Mouse (Mus musculus) midbrain, embryonic 12.5 days (tissue): ENCODE measurements around the gene Arhgap23. TPM values are rescaled to one million over a fixed set of nuclear protein-coding genes. Genes with fewer than 3 reads are reported as not detected.
A peak's percentile ranks its signal among the peaks of the same experiment; 100 is the strongest.

ENCODE experiments used
- ATAC-seq: fragments of 200-750 bp; cut with Nextera tagmentation; 2 replicates; pipeline ENCODE4 v1.8.0; 2017; ENCODE audit warnings: low read depth, moderate TSS enrichment, moderate library complexity; ENCODE audit not compliant: low FRiP score
- H3K27ac ChIP-seq: fragments of 300-500 bp; sonication (generic); replicated peaks from 2 replicates; pipeline ENCODE4 v1.5.1; 2016; ENCODE audit warnings: mild to moderate bottlenecking
- H3K27me3 ChIP-seq: fragments of 300-500 bp; sonication (generic); 2 replicates; pipeline ENCODE4 v1.6.1; 2016; ENCODE audit warnings: mild to moderate bottlenecking
- H3K36me3 ChIP-seq: fragments of 300-500 bp; sonication (generic); 2 replicates; pipeline ENCODE4 v1.6.1; 2016
- H3K4me1 ChIP-seq: fragments of 300-500 bp; sonication (generic); 2 replicates; pipeline ENCODE4 v1.6.1; 2016
- H3K4me2 ChIP-seq: fragments of 300-500 bp; sonication (generic); replicated peaks from 2 replicates; pipeline ENCODE4 v1.6.1; 2016; ENCODE audit warnings: mild to moderate bottlenecking, moderate library complexity
- H3K4me3 ChIP-seq: fragments of 300-500 bp; sonication (generic); 2 replicates; pipeline ENCODE4 v1.5.1; 2016; ENCODE audit warnings: mild to moderate bottlenecking
- H3K9ac ChIP-seq: fragments of 300-500 bp; sonication (generic); replicated peaks from 2 replicates; pipeline ENCODE4 v1.6.1; 2016; ENCODE audit warnings: mild to moderate bottlenecking, moderate library complexity
- H3K9me3 ChIP-seq: fragments of 300-500 bp; sonication (generic); 2 replicates; pipeline ENCODE4 v1.6.1; 2016; ENCODE audit warnings: mild to moderate bottlenecking
- WGBS: fragments of 180-500 bp; shearing (Covaris S2); methylation state at CpG from one replicate; pipeline ENCODE4 v1.1.7; 2016; 5-methylcytosine and 5-hydroxymethylcytosine counted together
- polyA plus RNA-seq: library from polyadenylated mRNA; unstranded; fragments of >200 nt; fragmentation: Nextera tagmentation; extraction: Ambion mirVana; gene quantifications from 2 replicates; pipeline ENCODE4 v1.2.1, GENCODE M21; 2016

Arhgap23 gene
- polyA plus RNA-seq, 1 experiment from 2014 or later, result 6.3 TPM

GRCm38 (mm10) chr11:97542171-97543150 is 127.1 kb downstream of the Arhgap23 start:
- 81% methylated on average over 22 of the region's 22 CpGs for WGBS
- Histone ChIP-seq H3K27me3 (peaks cover 76% of the 10 kb centered on the region), H3K4me3 (no peak overlapping the region), H3K9ac (0 out of 2 replicates have a peak overlapping the region, but pooled peaks have one; percentile 34), H3K4me1 (peaks cover 56% of the 10 kb centered on the region), H3K27ac (no peak overlapping the region), H3K4me2 (no peak overlapping the region), H3K36me3 (no peaks in the 10 kb centered on the region), H3K9me3 (no peaks in the 10 kb centered on the region)
- ATAC-seq, result no peak

DNA sequence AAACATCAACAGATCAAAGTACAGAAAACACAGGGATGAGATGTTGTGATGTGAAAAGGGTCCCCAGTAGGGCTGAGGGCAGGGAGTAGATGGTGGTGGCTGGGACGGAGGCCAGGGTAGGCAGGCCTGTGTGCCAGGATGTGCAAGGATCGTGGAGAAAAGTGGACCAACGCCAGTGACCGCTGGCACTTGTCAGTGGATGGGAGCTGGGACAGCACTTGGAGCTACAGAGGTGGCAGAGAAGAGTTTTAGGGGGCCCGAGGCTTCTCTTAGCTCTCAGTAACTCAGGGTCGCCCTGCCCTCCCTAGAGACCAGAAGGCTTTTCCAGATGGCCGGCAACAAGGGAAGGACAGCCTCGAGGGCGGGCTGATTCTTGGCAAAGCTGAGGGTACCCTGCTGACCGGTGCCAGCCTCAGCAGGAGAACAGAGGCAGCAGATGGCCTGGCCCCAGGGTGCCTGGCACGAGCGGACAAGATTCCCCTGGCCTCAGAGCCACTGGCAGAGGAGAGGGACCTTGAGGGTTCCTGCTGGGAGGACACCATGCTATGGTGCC is 127.9 kb downstream of the Arhgap23 start:
- no peak overlapping the region for H3K4me3 ChIP-seq
- H3K4me1 ChIP-seq, result peaks cover 57% of the 10 kb centered on the region
- no peaks in the 10 kb centered on the region for H3K9me3 ChIP-seq
- no peak overlapping the region for H3K27ac ChIP-seq
- no peak for ATAC-seq
- H3K9ac ChIP-seq, result no peak overlapping the region
- H3K27me3 ChIP-seq, result peaks cover 76% of the 10 kb centered on the region
- H3K4me2 ChIP-seq, result no peak overlapping the region
- H3K36me3 ChIP-seq, result no peaks in the 10 kb centered on the region
- 66% methylated on average over 12 of the region's 12 CpGs for WGBS

- H3K27ac ChIP-seq, result no peak overlapping the region
- H3K36me3 ChIP-seq, result no peaks in the 10 kb centered on the region
- H3K4me2 ChIP-seq, result no peak overlapping the region
- peaks cover 57% of the 10 kb centered on the region for H3K4me1 ChIP-seq
- peaks cover 78% of the 10 kb centered on the region for H3K27me3 ChIP-seq
- H3K9ac ChIP-seq, result no peak overlapping the region
- ATAC-seq, result no peak
- WGBS, result 89% methylated on average over 9 of the region's 9 CpGs
- no peaks in the 10 kb centered on the region for H3K9me3 ChIP-seq
- H3K4me3 ChIP-seq, result no peak overlapping the region
Measured at GRCm38 (mm10) chr11:97543883-97544282, 128.6 kb downstream of the Arhgap23 start.

GRCm38 (mm10) chr11:97545808-97546560 is 130.7 kb downstream of the Arhgap23 start:
- Histone ChIP-seq H3K36me3 (no peaks in the 10 kb centered on the region), H3K4me3 (peak overlapping the region; percentile 56), H3K9me3 (no peaks in the 10 kb centered on the region), H3K4me2 (peak overlapping the region; percentile 98), H3K4me1 (peaks cover 41% of the 10 kb centered on the region), H3K27me3 (peaks cover 93% of the 10 kb centered on the region), H3K27ac (no peak overlapping the region), H3K9ac (peak overlapping the region; percentile 77)
- WGBS, result 4% methylated on average over 26 of the region's 26 CpGs
- no peak for ATAC-seq

DNA sequence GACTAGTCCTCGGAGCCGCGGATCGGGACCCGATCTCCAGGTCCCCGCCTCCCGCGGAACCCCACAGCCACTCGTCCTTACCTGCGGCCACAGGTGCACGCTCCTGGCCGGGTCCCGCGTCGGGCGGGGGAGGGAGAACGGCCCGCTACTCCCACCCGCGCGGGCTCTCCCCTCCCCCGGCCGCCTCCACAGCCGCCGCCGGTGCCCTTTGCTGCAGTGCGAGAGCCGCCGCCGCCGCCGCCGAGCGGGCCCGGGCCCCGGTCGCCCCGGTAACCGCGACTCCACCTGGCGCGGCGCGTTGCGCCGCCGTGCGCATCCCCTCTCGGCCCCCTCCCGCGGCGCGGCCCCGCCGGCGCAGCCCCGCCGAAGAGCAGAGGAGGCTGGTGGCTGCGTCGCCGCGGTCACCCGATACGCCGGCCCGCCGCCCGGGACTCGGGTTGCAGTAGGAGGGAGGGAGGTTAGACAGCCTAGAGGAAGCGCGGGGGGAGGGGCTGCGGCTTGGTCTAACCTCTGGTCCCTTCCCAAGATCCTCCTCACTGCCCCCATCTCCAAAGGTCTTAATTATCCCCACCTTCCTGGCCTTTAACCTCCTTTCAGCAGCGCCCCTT is 131.6 kb downstream of the Arhgap23 start:
- Histone ChIP-seq H3K4me2 (peak overlapping the region; percentile 98), H3K36me3 (no peaks in the 10 kb centered on the region), H3K27ac (no peak overlapping the region), H3K9ac (peak overlapping the region; percentile 77), H3K27me3 (peaks cover 93% of the 10 kb centered on the region), H3K9me3 (no peaks in the 10 kb centered on the region), H3K4me3 (peak overlapping the region; percentile 56), H3K4me1 (peaks cover 47% of the 10 kb centered on the region)
- ATAC-seq, result peak; percentile 64; the same call in 1 of the 2 replicates
- WGBS, result 2% methylated on average over 32 of the region's 73 CpGs

DNA sequence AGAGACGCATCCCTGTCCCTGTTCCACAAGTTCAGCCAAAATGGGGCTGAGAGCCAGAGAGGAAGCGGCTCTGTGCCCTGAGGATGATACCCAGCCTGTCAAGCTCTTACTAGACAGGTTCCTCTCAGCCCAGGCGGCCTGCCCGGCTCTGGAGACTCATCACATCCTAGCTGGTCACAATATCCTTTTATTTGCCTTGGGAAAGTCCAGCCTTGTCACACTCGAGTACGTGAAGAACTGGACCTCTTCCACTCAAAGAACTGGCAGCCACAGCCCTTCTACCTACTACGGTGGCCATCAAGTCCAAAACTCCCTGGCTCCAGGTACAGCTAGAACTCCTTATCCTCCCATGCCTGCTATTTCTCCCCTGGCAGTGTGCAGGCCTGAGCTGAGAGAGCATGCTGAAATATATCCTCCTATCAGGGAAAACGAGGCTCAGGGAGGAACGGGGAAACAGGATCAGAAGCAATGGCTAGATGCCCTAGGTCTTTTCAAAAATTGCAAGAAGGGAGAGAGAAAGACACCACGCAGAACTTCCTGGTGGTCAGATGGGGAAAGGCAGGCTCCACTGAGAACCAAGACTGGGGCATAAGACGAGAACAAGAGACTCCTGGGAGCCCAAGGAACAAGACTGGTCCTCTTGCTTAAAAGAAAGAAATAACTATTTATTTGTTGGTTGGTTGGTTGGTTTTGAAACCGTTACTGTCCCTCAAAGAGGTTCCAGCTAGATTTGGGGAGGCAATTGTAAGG is 132.8 kb downstream of the Arhgap23 start:
- Histone ChIP-seq H3K9me3 (no peaks in the 10 kb centered on the region), H3K36me3 (no peaks in the 10 kb centered on the region), H3K27me3 (peaks cover 96% of the 10 kb centered on the region), H3K4me3 (no peak overlapping the region), H3K27ac (no peak overlapping the region), H3K4me1 (peaks cover 52% of the 10 kb centered on the region), H3K4me2 (no peak overlapping the region), H3K9ac (no peak overlapping the region)
- WGBS, result 61% methylated on average over 12 of the region's 12 CpGs
- ATAC-seq, result no peak

- Histone ChIP-seq H3K4me2 (no peak overlapping the region), H3K9me3 (no peaks in the 10 kb centered on the region), H3K4me3 (no peak overlapping the region), H3K9ac (no peak overlapping the region), H3K36me3 (no peaks in the 10 kb centered on the region), H3K27ac (no peak overlapping the region), H3K4me1 (peaks cover 52% of the 10 kb centered on the region), H3K27me3 (peaks cover 90% of the 10 kb centered on the region)
- no peak for ATAC-seq
- 54% methylated on average over 8 of the region's 8 CpGs for WGBS
Measured at GRCm38 (mm10) chr11:97548757-97549156, 133.4 kb downstream of the Arhgap23 start.

Other genes starting within 250 kb of the Arhgap23 start
- gene Kpnb1, start 227.7 kb upstream of the Arhgap23 start, polyA plus RNA-seq, result 68.2 and 68.6 TPM in 2 replicates
- gene Npepps, start 134.9 kb upstream of the Arhgap23 start, polyA plus RNA-seq, result 134 and 144 TPM in 2 replicates
- gene Mrpl45, start 99.8 kb upstream of the Arhgap23 start, polyA plus RNA-seq, result 43.2 and 46.5 TPM in 2 replicates
- 0.13 and 0.18 TPM in 2 replicates for gene Gpr179, start 63.5 kb upstream of the Arhgap23 start, polyA plus RNA-seq
- gene Socs7, start 53.0 kb upstream of the Arhgap23 start, polyA plus RNA-seq, result 9.3 and 9.4 TPM in 2 replicates
- gene 4933428G20Rik, start 84.8 kb downstream of the Arhgap23 start, polyA plus RNA-seq, result 0.77 and 0.84 TPM in 2 replicates
- 6.5 and 7.3 TPM in 2 replicates for gene Srcin1, start 160.7 kb downstream of the Arhgap23 start, polyA plus RNA-seq
- 14.2 and 16.2 TPM in 2 replicates for gene Epop, start 214.2 kb downstream of the Arhgap23 start, polyA plus RNA-seq
- 3.0 and 3.2 TPM in 2 replicates for gene Mllt6, start 247.9 kb downstream of the Arhgap23 start, polyA plus RNA-seq